In genomic region chr3:108081681-108082080, GRCm38 (mm10) we compare ENCODE assay signal across 12 mouse cellular contexts. TPM values are rescaled to one million over a fixed set of nuclear protein-coding genes. Genes with fewer than 3 reads are reported as not detected.
DNase-seq lines count a peak whose midpoint lies in the region; ATAC-seq and TF ChIP-seq lines count a peak whose summit lies in the region.
"Had no signal": no experiment of that assay in that cellular context is flagged by ENCODE, and none has a peak within 500 bp of the region (broad histone marks: within the 10 kb centered on the region; RNA-seq: fewer than 3 reads in every experiment).

No protein-coding gene starts in this region.

- TF ChIP-seq POLR2A in lung, adult 2 months (IDR thresholded peaks at IDR 0.05; ENCODE audit: borderline replicate concordance, extremely low read depth, low read depth, low read length): no peak

- no peak for TF ChIP-seq CTCF in gastrocnemius, adult 2 months (IDR thresholded peaks at IDR 0.05)
- TF ChIP-seq CTCF in lung, embryonic 14.5 days (IDR thresholded peaks at IDR 0.05; ENCODE audit: low read depth): no peak
- TF ChIP-seq CTCF in lung, adult 2 months (IDR thresholded peaks at IDR 0.05; ENCODE audit: insufficient read depth, low read length): no peak
- no peak for TF ChIP-seq CTCF in stomach, postnatal 0 days (IDR thresholded peaks at IDR 0.05; ENCODE audit: low read depth)

- H3K4me3 ChIP-seq in gastrocnemius, adult 2 months: no peak overlapping the region
- H3K4me3 ChIP-seq in lung, embryonic 14.5 days (ENCODE audit: low read depth, low read length): no peak overlapping the region
- no peak overlapping the region for H3K4me3 ChIP-seq in lung, adult 2 months (replicated peaks; ENCODE audit: extremely low read depth, low read depth, low read length)
- no peak overlapping the region for H3K4me3 ChIP-seq in liver, embryonic 16.5 days (ENCODE audit: low read depth, low read length)
- no peak overlapping the region for H3K4me3 ChIP-seq in stomach, postnatal 0 days (ENCODE audit: low read depth, low read length)

- TF ChIP-seq EP300 in stomach, postnatal 0 days (optimal IDR thresholded peaks at IDR 0.05): no peak

- 42% methylated on average over 4 of the region's 4 CpGs for WGBS in lung, embryonic 14.5 days
- WGBS in lung, adult 2 months: 53% methylated on average over 4 of the region's 4 CpGs
- 79% methylated on average over 4 of the region's 4 CpGs for WGBS in liver, embryonic 16.5 days (ENCODE audit: insufficient replicate concordance)
- WGBS in stomach, postnatal 0 days: 47% methylated on average over 4 of the region's 4 CpGs

- H3K36me3 ChIP-seq in lung, embryonic 14.5 days (ENCODE audit: insufficient read depth): peaks cover 43% of the 10 kb centered on the region; the same call in 1 of the 2 replicates
- peaks cover 42% of the 10 kb centered on the region for H3K36me3 ChIP-seq in liver, embryonic 16.5 days (ENCODE audit: control insufficient read depth, insufficient read depth)
- peaks cover 11% of the 10 kb centered on the region for H3K36me3 ChIP-seq in stomach, postnatal 0 days (ENCODE audit: control insufficient read depth, insufficient read depth, low read length)

- DNase-seq in gastrocnemius, adult 2 months: no peak
- DNase-seq in gastrocnemius, postnatal 36 days: no peak
- no peak for DNase-seq in lung, embryonic 14.5 days
- DNase-seq in lung, adult 2 months: no peak
- no peak for DNase-seq in stomach, postnatal 0 days (ENCODE audit: low spot score)
- no peak for DNase-seq in right cerebral cortex, postnatal 4 days
- DNase-seq in testis, postnatal 14 days (ENCODE audit: low spot score): no peak
- DNase-seq: cerebellum, adult 8-10 months had no signal

- H3K4me2 ChIP-seq in lung, embryonic 14.5 days: peak overlapping the region; percentile 27; the same call in 1 of the 2 replicates
- peak overlapping the region; percentile 98; the same call in 1 of the 2 replicates for H3K4me2 ChIP-seq in liver, embryonic 16.5 days (ENCODE audit: low read depth, low read length)
- H3K4me2 ChIP-seq in stomach, postnatal 0 days (replicated peaks; ENCODE audit: low read depth): 0 out of 2 replicates have a peak overlapping the region, but pooled peaks have one; percentile 8

- peak overlapping the region; percentile 53; the same call in 1 of the 2 replicates for H3K27ac ChIP-seq in gastrocnemius, adult 2 months
- H3K27ac ChIP-seq in lung, embryonic 14.5 days (ENCODE audit: low read depth): peak overlapping the region; percentile 58; the same call in 1 of the 2 replicates
- 0 out of 2 replicates have a peak overlapping the region, but pooled peaks have one; percentile 34 for H3K27ac ChIP-seq in liver, embryonic 16.5 days (ENCODE audit: low read length)
- H3K27ac ChIP-seq in stomach, postnatal 0 days (replicated peaks): no peak overlapping the region

- H3K9me3 ChIP-seq in lung, embryonic 14.5 days (ENCODE audit: low read depth, low read length): no peaks in the 10 kb centered on the region
- H3K9me3 ChIP-seq in liver, embryonic 16.5 days (replicated peaks; ENCODE audit: control insufficient read depth, low read length): no peaks in the 10 kb centered on the region
- H3K9me3 ChIP-seq in stomach, postnatal 0 days (ENCODE audit: control insufficient read depth, low read length): no peaks in the 10 kb centered on the region

- H3K9ac ChIP-seq in lung, embryonic 14.5 days: no peak overlapping the region; the same call in 1 of the 2 replicates
- peak overlapping the region; percentile 91; the same call in 1 of the 2 replicates for H3K9ac ChIP-seq in liver, embryonic 16.5 days (ENCODE audit: low read depth, low read length)
- H3K9ac ChIP-seq in stomach, postnatal 0 days (ENCODE audit: low read length): no peak overlapping the region

- ATAC-seq in lung, embryonic 14.5 days (ENCODE audit: insufficient read depth): no peak
- ATAC-seq in liver, embryonic 16.5 days (ENCODE audit: low read depth): no peak
- ATAC-seq in stomach, postnatal 0 days (ENCODE audit: low FRiP score, low TSS enrichment): no peak
- ATAC-seq: CD4-positive, CD25-positive, alpha-beta regulatory T cell, adult 4 months; intestine, postnatal 0 days had no signal

- no peaks in the 10 kb centered on the region for H3K27me3 ChIP-seq in lung, embryonic 14.5 days (ENCODE audit: insufficient read depth, low read length)
- H3K27me3 ChIP-seq in liver, embryonic 16.5 days (ENCODE audit: control insufficient read depth, insufficient read depth, low read depth, low read length): no peaks in the 10 kb centered on the region
- no peaks in the 10 kb centered on the region for H3K27me3 ChIP-seq in stomach, postnatal 0 days (ENCODE audit: control insufficient read depth, insufficient read depth, low read length)

- H3K4me1 ChIP-seq in lung, embryonic 14.5 days (ENCODE audit: insufficient read depth): peaks cover 26% of the 10 kb centered on the region
- peaks cover 5% of the 10 kb centered on the region; the same call in 1 of the 2 replicates for H3K4me1 ChIP-seq in lung, adult 2 months (ENCODE audit: control insufficient read depth, insufficient read depth, low read length)
- peaks cover 43% of the 10 kb centered on the region for H3K4me1 ChIP-seq in liver, embryonic 16.5 days (ENCODE audit: control insufficient read depth, low read depth, low read length)
- peaks cover 4% of the 10 kb centered on the region; the same call in 1 of the 2 replicates for H3K4me1 ChIP-seq in stomach, postnatal 0 days (replicated peaks; ENCODE audit: control insufficient read depth, insufficient read depth)

- intact Hi-C loops in gastrocnemius, adult 2 months (cut with DNase I): no loop called here
- intact Hi-C loops in gastrocnemius, postnatal 36 days (cut with DNase I): no loop called here

RNA-seq across cellular contexts. Expression of gene Ampd2, which starts 4.8 kb away (rescaled TPM):
- total RNA-seq in gastrocnemius, adult 2 months (2021): 1 to 10 TPM; 3.8 to 5.6 TPM
- 1 to 10 TPM; 3.8 TPM for total RNA-seq in gastrocnemius, postnatal 36 days (2021)
- polyA plus RNA-seq in lung, embryonic 14.5 days (2014; fragmentation: Nextera tagmentation; extraction: Ambion mirVana): 31.4 and 37.4 TPM in 2 replicates
- polyA plus RNA-seq in lung, adult 2 months (2012; rRNA removed): 77.5 and 84.7 TPM in 2 replicates
- polyA plus RNA-seq in liver, embryonic 16.5 days (2015; fragmentation: Nextera tagmentation; extraction: Ambion mirVana): 76.4 and 79.6 TPM in 2 replicates
- polyA plus RNA-seq in stomach, postnatal 0 days (2015; fragmentation: Nextera tagmentation; extraction: Ambion mirVana): 20.2 and 20.7 TPM in 2 replicates

RNA-seq across cellular contexts. Expression of gene Gnat2, which starts 10.9 kb away (rescaled TPM):
- under 1 TPM; 0.26 to 0.36 TPM for total RNA-seq in gastrocnemius, adult 2 months (2021)
- under 1 TPM; 0.25 to 0.28 TPM for total RNA-seq in gastrocnemius, postnatal 36 days (2021)
- 0.50 and 0.97 TPM in 2 replicates for polyA plus RNA-seq in lung, embryonic 14.5 days (2014; fragmentation: Nextera tagmentation; extraction: Ambion mirVana)
- 0.24 TPM in 1 of 2 replicates, not detected in the other for polyA plus RNA-seq in lung, adult 2 months (2012; rRNA removed)
- 3.8 and 4.1 TPM in 2 replicates for polyA plus RNA-seq in liver, embryonic 16.5 days (2015; fragmentation: Nextera tagmentation; extraction: Ambion mirVana)
- 0.59 and 0.71 TPM in 2 replicates for polyA plus RNA-seq in stomach, postnatal 0 days (2015; fragmentation: Nextera tagmentation; extraction: Ambion mirVana)
- total RNA-seq: left cerebral cortex, postnatal 36 days had no signal
- polyA plus RNA-seq: CD4-positive, CD25-positive, alpha-beta regulatory T cell, adult 4 months had no signal

RNA-seq across cellular contexts. Expression of gene Gstm4, which starts 37.0 kb away (rescaled TPM):
- total RNA-seq in gastrocnemius, adult 2 months (2021): 10 to 100 TPM; 10.9 to 12.1 TPM
- 10 to 100 TPM; 11.3 to 13.5 TPM for total RNA-seq in gastrocnemius, postnatal 36 days (2021)
- polyA plus RNA-seq in lung, embryonic 14.5 days (2014; fragmentation: Nextera tagmentation; extraction: Ambion mirVana): 16.0 and 16.8 TPM in 2 replicates
- polyA plus RNA-seq in lung, adult 2 months (2012; rRNA removed): 11.7 and 17.9 TPM in 2 replicates
- 16.8 and 17.0 TPM in 2 replicates for polyA plus RNA-seq in liver, embryonic 16.5 days (2015; fragmentation: Nextera tagmentation; extraction: Ambion mirVana)
- polyA plus RNA-seq in stomach, postnatal 0 days (2015; fragmentation: Nextera tagmentation; extraction: Ambion mirVana): 19.4 and 19.6 TPM in 2 replicates

Comparison
In these comparisons a context has a peak if more than half of its experiments do, and no peak if none do; other contexts are left out.
1. H3K4me2 ChIP-seq: peak in every context shown above with its lines; median percentile 98 in liver, embryonic 16.5 days; 27 in lung, embryonic 14.5 days; 8 in stomach, postnatal 0 days.